Mouse (Mus musculus): ENCODE results near the gene Ankrd54. TPM values are rescaled to one million over a fixed set of nuclear protein-coding genes. Genes with fewer than 3 reads are reported as not detected.

Gene Ankrd54
- polyA plus RNA-seq, 1 experiment from 2014 or later = 20.2 TPM

DNA sequence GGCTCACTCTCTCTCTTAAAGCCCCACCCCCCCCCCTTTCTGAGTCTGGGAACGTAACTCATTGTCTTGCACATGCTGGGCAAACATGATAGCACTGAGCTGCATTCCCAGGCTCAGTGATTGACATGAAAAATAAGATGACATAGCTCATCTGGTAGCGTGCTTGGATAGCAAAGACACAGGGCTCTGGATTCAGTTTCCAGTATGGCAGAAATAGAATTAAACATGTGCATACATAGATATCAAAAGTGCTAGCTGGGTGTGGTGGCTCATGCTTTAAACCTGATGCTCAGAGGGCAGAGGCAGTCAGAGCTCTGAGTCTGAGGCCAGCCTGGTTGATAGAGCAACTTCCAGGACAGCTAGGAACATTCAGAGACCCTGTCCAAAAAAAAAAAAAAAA, 43.1 kb upstream of the Ankrd54 start:
- H3K36me3 ChIP-seq (ENCODE audit: control insufficient read depth, insufficient read depth, low read length) = no peaks in the 10 kb centered on the region
- H3K9ac ChIP-seq (ENCODE audit: low read length) = no peak overlapping the region
- no peaks in the 10 kb centered on the region for H3K27me3 ChIP-seq (ENCODE audit: control insufficient read depth, insufficient read depth, low read length)
- H3K9me3 ChIP-seq (ENCODE audit: control insufficient read depth, low read length) = no peaks in the 10 kb centered on the region
- H3K4me2 ChIP-seq (ENCODE audit: low read length) = no peak overlapping the region
- no peak overlapping the region for H3K4me3 ChIP-seq (ENCODE audit: control insufficient read depth in 1 of 2, insufficient read depth in 1 of 2, low read depth in 1 of 2, low read length in 2 of 2)
- peaks cover 29 to 36% of the 10 kb centered on the region in 2 experiments for H3K4me1 ChIP-seq (ENCODE audit: control insufficient read depth in 2 of 2, insufficient read depth in 2 of 2, low read length in 2 of 2)
- 26% methylated on average over 2 of the region's 2 CpGs for WGBS
- H3K27ac ChIP-seq (replicated peaks in 1 of 2; ENCODE audit: control insufficient read depth in 1 of 2, insufficient read depth in 1 of 2, low read depth in 2 of 2, low read length in 2 of 2) = 0 out of 4 replicates have a peak overlapping the region, but pooled peaks of 1 of the 2 experiments have one; percentile 2
- ATAC-seq (ENCODE audit: insufficient number of reproducible peaks, insufficient read depth, low FRiP score, low read depth) = no peak

DNA sequence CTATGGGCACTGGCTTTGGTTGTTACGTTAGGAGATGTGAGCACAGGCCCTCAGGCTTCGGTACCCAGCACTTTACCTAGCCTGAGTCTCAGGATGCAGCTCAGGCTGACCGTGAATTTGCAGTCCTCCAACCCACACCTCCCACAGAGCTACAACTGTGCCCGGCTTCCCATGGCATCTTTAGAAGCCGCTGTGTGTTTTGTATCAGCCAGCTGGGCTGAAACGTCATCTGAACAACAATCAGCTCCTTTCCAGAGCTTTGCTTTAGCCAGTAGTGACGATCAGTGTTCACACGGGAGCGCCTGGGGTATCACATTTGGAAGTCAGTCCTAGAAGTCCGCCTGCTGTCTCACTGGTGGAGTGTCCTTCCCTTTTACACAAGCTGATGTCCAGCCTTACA, 40.6 kb upstream of the Ankrd54 start:
- H3K4me2 ChIP-seq (ENCODE audit: low read length) = no peak overlapping the region
- H3K9me3 ChIP-seq (ENCODE audit: control insufficient read depth, low read length) = no peaks in the 10 kb centered on the region
- no peak overlapping the region for H3K4me3 ChIP-seq (ENCODE audit: control insufficient read depth in 1 of 2, insufficient read depth in 1 of 2, low read depth in 1 of 2, low read length in 2 of 2)
- H3K27ac ChIP-seq (replicated peaks in 1 of 2; ENCODE audit: control insufficient read depth in 1 of 2, insufficient read depth in 1 of 2, low read depth in 2 of 2, low read length in 2 of 2) = no peak overlapping the region
- peaks cover 40 to 50% of the 10 kb centered on the region in 2 experiments for H3K4me1 ChIP-seq (ENCODE audit: control insufficient read depth in 2 of 2, insufficient read depth in 2 of 2, low read length in 2 of 2)
- 77% methylated on average over 10 of the region's 10 CpGs for WGBS
- H3K27me3 ChIP-seq (ENCODE audit: control insufficient read depth, insufficient read depth, low read length) = no peaks in the 10 kb centered on the region
- ATAC-seq (ENCODE audit: insufficient number of reproducible peaks, insufficient read depth, low FRiP score, low read depth) = no peak
- H3K36me3 ChIP-seq (ENCODE audit: control insufficient read depth, insufficient read depth, low read length) = no peaks in the 10 kb centered on the region
- no peak overlapping the region for H3K9ac ChIP-seq (ENCODE audit: low read length)

DNA sequence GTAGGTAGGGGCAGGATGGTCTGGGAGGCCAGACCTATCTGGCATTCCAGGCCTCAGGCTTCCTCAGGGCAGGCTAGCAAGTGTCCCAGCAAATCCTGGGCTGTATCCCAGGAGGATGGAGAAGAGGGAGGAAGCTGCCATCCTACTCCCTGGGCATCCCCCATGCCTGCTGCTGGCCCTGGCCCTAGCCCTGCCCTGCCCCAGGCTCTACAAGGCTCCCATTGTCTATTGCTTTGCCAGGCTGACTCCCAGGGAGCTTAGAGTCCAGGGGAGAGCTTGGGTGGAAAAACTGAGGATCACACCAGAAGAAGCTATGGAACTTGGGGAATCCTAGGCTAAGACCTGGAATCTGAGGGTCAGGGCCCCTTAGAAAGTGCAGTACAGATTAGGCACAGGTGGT, 38.8 kb upstream of the Ankrd54 start:
- no peaks in the 10 kb centered on the region for H3K36me3 ChIP-seq (ENCODE audit: control insufficient read depth, insufficient read depth, low read length)
- H3K4me1 ChIP-seq (ENCODE audit: control insufficient read depth in 2 of 2, insufficient read depth in 2 of 2, low read length in 2 of 2) = peaks cover 50 to 60% of the 10 kb centered on the region in 2 experiments
- ATAC-seq (ENCODE audit: insufficient number of reproducible peaks, insufficient read depth, low FRiP score, low read depth) = no peak
- H3K4me3 ChIP-seq (ENCODE audit: control insufficient read depth in 1 of 2, insufficient read depth in 1 of 2, low read depth in 1 of 2, low read length in 2 of 2) = no peak overlapping the region
- H3K27me3 ChIP-seq (ENCODE audit: control insufficient read depth, insufficient read depth, low read length) = no peaks in the 10 kb centered on the region
- H3K27ac ChIP-seq (replicated peaks in 1 of 2; ENCODE audit: control insufficient read depth in 1 of 2, insufficient read depth in 1 of 2, low read depth in 2 of 2, low read length in 2 of 2) = peak overlapping the region; percentile 26 to 99; a peak in 3 of 4 replicates
- H3K4me2 ChIP-seq (ENCODE audit: low read length) = no peak overlapping the region
- peak overlapping the region; percentile 42; the same call in 1 of the 2 replicates for H3K9ac ChIP-seq (ENCODE audit: low read length)
- H3K9me3 ChIP-seq (ENCODE audit: control insufficient read depth, low read length) = no peaks in the 10 kb centered on the region

DNA sequence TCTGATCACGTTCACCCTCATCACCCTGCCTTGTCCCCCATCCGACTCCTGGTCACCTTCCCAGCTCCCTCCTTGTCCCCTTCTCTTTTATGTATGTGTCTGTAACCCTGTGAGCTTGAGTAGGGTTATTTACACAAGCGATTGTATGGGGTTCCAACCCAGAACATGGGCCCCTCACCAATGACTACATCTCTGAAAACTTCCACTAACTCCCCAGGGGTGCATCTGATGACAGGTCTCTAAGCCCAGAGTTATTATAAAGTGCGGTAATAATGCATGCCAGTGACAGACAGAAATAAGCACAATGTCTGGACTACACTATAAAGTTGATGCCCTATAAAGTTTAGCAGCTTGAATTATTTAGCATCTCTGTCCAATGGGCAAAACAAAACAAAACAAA, 37.7 kb upstream of the Ankrd54 start:
- H3K27ac ChIP-seq (replicated peaks in 1 of 2; ENCODE audit: control insufficient read depth in 1 of 2, insufficient read depth in 1 of 2, low read depth in 2 of 2, low read length in 2 of 2) = peak overlapping the region in 1 of 2 experiments; percentile 99; a peak in 2 of 4 replicates
- H3K4me3 ChIP-seq (ENCODE audit: control insufficient read depth in 1 of 2, insufficient read depth in 1 of 2, low read depth in 1 of 2, low read length in 2 of 2) = no peak overlapping the region
- peaks cover 8% of the 10 kb centered on the region for H3K36me3 ChIP-seq (ENCODE audit: control insufficient read depth, insufficient read depth, low read length)
- 69% methylated on average over 4 of the region's 4 CpGs for WGBS
- no peak for ATAC-seq (ENCODE audit: insufficient number of reproducible peaks, insufficient read depth, low FRiP score, low read depth)
- no peak overlapping the region for H3K4me2 ChIP-seq (ENCODE audit: low read length)
- H3K4me1 ChIP-seq (ENCODE audit: control insufficient read depth in 2 of 2, insufficient read depth in 2 of 2, low read length in 2 of 2) = peaks cover 54 to 68% of the 10 kb centered on the region in 2 experiments
- H3K9ac ChIP-seq (ENCODE audit: low read length) = no peak overlapping the region
- no peaks in the 10 kb centered on the region for H3K27me3 ChIP-seq (ENCODE audit: control insufficient read depth, insufficient read depth, low read length)
- no peaks in the 10 kb centered on the region for H3K9me3 ChIP-seq (ENCODE audit: control insufficient read depth, low read length)

DNA sequence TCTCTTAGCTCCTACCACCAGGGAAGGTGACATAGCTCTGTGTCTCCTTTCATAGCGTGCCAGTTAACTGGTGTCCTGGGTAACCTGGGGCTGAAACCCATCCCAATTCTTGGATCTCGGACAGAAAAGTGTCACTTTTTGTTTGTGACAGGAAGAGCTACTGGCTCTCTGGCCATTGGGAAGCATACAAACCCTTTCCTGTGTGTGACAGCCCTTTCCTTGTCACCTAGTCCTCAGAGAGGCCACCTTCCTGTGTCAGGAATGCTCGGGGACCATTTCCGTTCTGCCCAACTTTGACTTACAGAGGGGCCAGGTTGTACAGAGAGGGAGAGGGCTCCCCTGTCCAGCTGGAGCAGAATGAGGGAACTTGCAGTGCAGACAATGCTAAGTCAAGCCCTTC, 36.8 kb upstream of the Ankrd54 start:
- H3K4me2 ChIP-seq (ENCODE audit: low read length) = peak overlapping the region; percentile 5

DNA sequence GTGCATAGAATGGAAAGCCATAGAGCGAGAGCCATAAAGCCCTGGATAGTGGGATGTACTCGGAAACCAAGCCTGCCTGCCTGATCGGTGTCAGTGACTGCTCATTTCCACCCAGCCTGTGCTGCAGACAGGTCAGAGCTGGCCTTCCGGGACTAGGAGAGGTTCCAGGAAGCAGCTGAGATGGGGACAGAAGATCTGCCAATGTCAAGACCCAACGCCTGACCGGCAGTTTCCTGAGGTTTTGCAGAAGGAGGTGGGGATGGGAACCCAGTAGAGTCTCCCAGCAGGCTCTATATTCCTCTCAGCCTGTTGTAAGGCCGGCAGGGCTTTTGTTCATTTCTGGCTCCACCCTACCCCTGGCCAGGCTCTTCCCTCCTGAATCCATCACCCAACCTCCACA, 36.2 kb upstream of the Ankrd54 start:
- Histone ChIP-seq H3K4me2 (ENCODE audit: low read length) (peak overlapping the region; percentile 35), H3K36me3 (ENCODE audit: control insufficient read depth, insufficient read depth, low read length) (peaks cover 22% of the 10 kb centered on the region), H3K27me3 (ENCODE audit: control insufficient read depth, insufficient read depth, low read length) (no peaks in the 10 kb centered on the region), H3K27ac (replicated peaks in 1 of 2; ENCODE audit: control insufficient read depth in 1 of 2, insufficient read depth in 1 of 2, low read depth in 2 of 2, low read length in 2 of 2) (peak overlapping the region; percentile 96 to 99), H3K9ac (ENCODE audit: low read length) (peak overlapping the region; percentile 65; the same call in 1 of the 2 replicates), H3K9me3 (ENCODE audit: control insufficient read depth, low read length) (no peaks in the 10 kb centered on the region), H3K4me1 (ENCODE audit: control insufficient read depth in 2 of 2, insufficient read depth in 2 of 2, low read length in 2 of 2) (peaks cover 54 to 68% of the 10 kb centered on the region in 2 experiments), H3K4me3 (ENCODE audit: control insufficient read depth in 1 of 2, insufficient read depth in 1 of 2, low read depth in 1 of 2, low read length in 2 of 2) (no peak overlapping the region)
- WGBS = 24% methylated on average over 7 of the region's 7 CpGs
- ATAC-seq (ENCODE audit: insufficient number of reproducible peaks, insufficient read depth, low FRiP score, low read depth) = peak; percentile 23; the same call in 1 of the 2 replicates

More for the DNA sequence above, 36.8 kb upstream of the Ankrd54 start:
- Histone ChIP-seq H3K9ac (ENCODE audit: low read length) (no peak overlapping the region; the same call in 1 of the 2 replicates), H3K9me3 (ENCODE audit: control insufficient read depth, low read length) (no peaks in the 10 kb centered on the region), H3K36me3 (ENCODE audit: control insufficient read depth, insufficient read depth, low read length) (peaks cover 16% of the 10 kb centered on the region), H3K27me3 (ENCODE audit: control insufficient read depth, insufficient read depth, low read length) (no peaks in the 10 kb centered on the region), H3K4me3 (ENCODE audit: control insufficient read depth in 1 of 2, insufficient read depth in 1 of 2, low read depth in 1 of 2, low read length in 2 of 2) (no peak overlapping the region), H3K27ac (replicated peaks in 1 of 2; ENCODE audit: control insufficient read depth in 1 of 2, insufficient read depth in 1 of 2, low read depth in 2 of 2, low read length in 2 of 2) (peak overlapping the region; percentile 96 to 99), H3K4me1 (ENCODE audit: control insufficient read depth in 2 of 2, insufficient read depth in 2 of 2, low read length in 2 of 2) (peaks cover 54 to 68% of the 10 kb centered on the region in 2 experiments)
- 58% methylated on average over 4 of the region's 4 CpGs for WGBS
- no peak for ATAC-seq (ENCODE audit: insufficient number of reproducible peaks, insufficient read depth, low FRiP score, low read depth)

DNA sequence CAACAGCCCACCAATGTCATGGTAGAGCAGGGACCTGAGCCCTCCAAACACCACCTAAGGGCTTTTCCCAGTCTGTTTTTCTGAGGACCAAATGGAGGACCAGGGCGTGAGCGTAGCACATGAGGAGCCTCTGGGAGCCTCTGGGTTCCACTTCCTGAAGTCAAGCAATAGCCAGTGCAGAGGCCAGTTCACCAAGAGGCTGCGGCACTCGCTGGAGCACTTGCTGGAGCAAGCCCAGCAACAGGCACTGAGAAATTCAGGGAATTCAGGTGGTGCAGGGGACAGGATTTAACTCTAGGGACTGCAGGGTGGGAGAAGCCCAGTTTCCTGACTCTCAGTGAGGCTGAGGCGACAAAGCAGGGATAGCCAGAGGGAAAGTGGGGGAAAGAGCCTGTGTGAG, 35.5 kb upstream of the Ankrd54 start:
- H3K9ac ChIP-seq (ENCODE audit: low read length) = peak overlapping the region; percentile 65
- peaks cover 54 to 70% of the 10 kb centered on the region in 2 experiments for H3K4me1 ChIP-seq (ENCODE audit: control insufficient read depth in 2 of 2, insufficient read depth in 2 of 2, low read length in 2 of 2)
- peak overlapping the region; percentile 45 for H3K4me2 ChIP-seq (ENCODE audit: low read length)
- WGBS = 25% methylated on average over 5 of the region's 5 CpGs
- no peak for ATAC-seq (ENCODE audit: insufficient number of reproducible peaks, insufficient read depth, low FRiP score, low read depth)
- H3K27me3 ChIP-seq (ENCODE audit: control insufficient read depth, insufficient read depth, low read length) = no peaks in the 10 kb centered on the region
- H3K9me3 ChIP-seq (ENCODE audit: control insufficient read depth, low read length) = no peaks in the 10 kb centered on the region
- H3K27ac ChIP-seq (replicated peaks in 1 of 2; ENCODE audit: control insufficient read depth in 1 of 2, insufficient read depth in 1 of 2, low read depth in 2 of 2, low read length in 2 of 2) = peak overlapping the region; percentile 96 to 99
- no peak overlapping the region for H3K4me3 ChIP-seq (ENCODE audit: control insufficient read depth in 1 of 2, insufficient read depth in 1 of 2, low read depth in 1 of 2, low read length in 2 of 2)
- H3K36me3 ChIP-seq (ENCODE audit: control insufficient read depth, insufficient read depth, low read length) = peaks cover 29% of the 10 kb centered on the region

DNA sequence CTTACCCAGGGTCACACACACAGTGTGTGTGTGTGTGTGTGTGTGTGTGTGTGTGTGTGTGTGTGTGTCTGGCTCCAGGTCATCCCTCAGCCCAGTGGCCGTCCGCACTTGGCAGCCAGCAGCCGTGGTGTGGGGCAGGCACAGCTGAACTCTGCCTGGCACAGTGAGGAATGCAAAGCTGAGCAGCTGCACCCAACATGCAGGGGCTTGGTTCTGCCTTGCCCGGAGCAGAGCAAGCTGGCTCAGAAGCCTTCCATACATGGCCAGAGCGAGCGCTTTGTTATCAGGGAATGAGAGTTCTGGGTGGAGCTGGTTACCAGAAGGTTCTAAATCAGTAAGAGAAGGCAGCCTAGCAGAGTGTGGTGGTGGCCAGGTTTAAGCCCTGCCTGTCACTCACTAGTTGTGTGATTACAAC, 34.9 kb upstream of the Ankrd54 start:
- H3K27me3 ChIP-seq (ENCODE audit: control insufficient read depth, insufficient read depth, low read length) = no peaks in the 10 kb centered on the region
- peak overlapping the region; percentile 65 for H3K9ac ChIP-seq (ENCODE audit: low read length)
- H3K9me3 ChIP-seq (ENCODE audit: control insufficient read depth, low read length) = no peaks in the 10 kb centered on the region
- WGBS = 6% methylated on average over 6 of the region's 6 CpGs
- no peak overlapping the region for H3K4me3 ChIP-seq (ENCODE audit: control insufficient read depth in 1 of 2, insufficient read depth in 1 of 2, low read depth in 1 of 2, low read length in 2 of 2)
- H3K4me1 ChIP-seq (ENCODE audit: control insufficient read depth in 2 of 2, insufficient read depth in 2 of 2, low read length in 2 of 2) = peaks cover 54 to 74% of the 10 kb centered on the region in 2 experiments
- H3K27ac ChIP-seq (replicated peaks in 1 of 2; ENCODE audit: control insufficient read depth in 1 of 2, insufficient read depth in 1 of 2, low read depth in 2 of 2, low read length in 2 of 2) = peak overlapping the region; percentile 96 to 99
- peak; percentile 88 for ATAC-seq (ENCODE audit: insufficient number of reproducible peaks, insufficient read depth, low FRiP score, low read depth)
- H3K36me3 ChIP-seq (ENCODE audit: control insufficient read depth, insufficient read depth, low read length) = peaks cover 35% of the 10 kb centered on the region
- peak overlapping the region; percentile 45 for H3K4me2 ChIP-seq (ENCODE audit: low read length)
